Mouse (Mus musculus) lung, adult 2 months (tissue): ENCODE measurements at regions not wholly inside any gene's neighbourhood (a gene's known extent, or its start where the extent isn't known, plus 50 kb on each side); places are given as distances from the start of the nearest gene placed in this dataset.

ENCODE experiments used
- CTCF ChIP-seq: fragments of 200-500 bp; IDR thresholded peaks from 2 replicates; pipeline ENCODE4 v1.5.1; 2011; ENCODE audit warnings: mild to moderate bottlenecking, low read length, control low read depth; ENCODE audit not compliant: insufficient read depth
- POLR2A ChIP-seq: fragments of 200-500 bp; IDR thresholded peaks from 2 replicates; pipeline ENCODE4 v1.6.1; 2011; ENCODE audit warnings: low read depth, mild to moderate bottlenecking, control low read depth, low read length, borderline replicate concordance; ENCODE audit errors: extremely low read depth

- TF ChIP-seq CTCF (no peak), POLR2A (no peak)
Measured at GRCm38 (mm10) chr8:126706247-126706646, 112.5 kb upstream of the Irf2bp2 start.
